ENCODE assay signal across 8 mouse cellular contexts in genomic region chr6:125603234-125603633, GRCm38 (mm10). TPM values are rescaled to one million over a fixed set of nuclear protein-coding genes. Genes with fewer than 3 reads are reported as not detected.
DNase-seq lines count a peak whose midpoint lies in the region; ATAC-seq lines count a peak whose summit lies in the region.

No protein-coding gene starts in this region.

- no peak overlapping the region for H3K27ac ChIP-seq in hindbrain, embryonic 14.5 days

- WGBS in hindbrain, embryonic 14.5 days = 6% methylated on average over 18 of the region's 18 CpGs

- H3K4me1 ChIP-seq in hindbrain, embryonic 14.5 days (replicated peaks; ENCODE audit: control insufficient read depth, insufficient read depth, low read length) = 0 out of 2 replicates have a peak, but pooled peaks cover 5% of the 10 kb centered on the region

- H3K4me2 ChIP-seq in hindbrain, embryonic 14.5 days (replicated peaks) = peak overlapping the region; percentile 22

- no peak overlapping the region for H3K4me3 ChIP-seq in hindbrain, embryonic 14.5 days (replicated peaks; ENCODE audit: low read length)

- peak; percentile 73 for DNase-seq in MN1 (ENCODE audit: low spot score)
- peak; percentile 63 to 77 for DNase-seq in cerebellum, postnatal 25 days
- peak; percentile 57 for DNase-seq in frontal cortex, postnatal 36 days (ENCODE audit: low spot score in 2 of 2)
- peak; percentile 77 for DNase-seq in hindbrain, embryonic 14.5 days (ENCODE audit: low spot score)
- peak; percentile 81 for DNase-seq in layer of hippocampus, postnatal 14 days (ENCODE audit: low spot score in 2 of 2)
- peak; percentile 96 for DNase-seq in lung, postnatal 10 days
- DNase-seq in ovary, postnatal 10 days (ENCODE audit: low spot score) = peak; percentile 53
- DNase-seq in thymus, postnatal 10 days (ENCODE audit: low spot score in 2 of 2) = peak; percentile 57 to 81

- no peaks in the 10 kb centered on the region; the same call in 1 of the 2 replicates for H3K27me3 ChIP-seq in hindbrain, embryonic 14.5 days (ENCODE audit: control insufficient read depth, insufficient read depth, low read length)

- no peaks in the 10 kb centered on the region for H3K36me3 ChIP-seq in hindbrain, embryonic 14.5 days (replicated peaks; ENCODE audit: control insufficient read depth, insufficient read depth)

- no peaks in the 10 kb centered on the region for H3K9me3 ChIP-seq in hindbrain, embryonic 14.5 days (ENCODE audit: control insufficient read depth, low read length)

- no peak overlapping the region for H3K9ac ChIP-seq in hindbrain, embryonic 14.5 days

- peak; percentile 22; the same call in 1 of the 2 replicates for ATAC-seq in hindbrain, embryonic 14.5 days (ENCODE audit: low FRiP score)

RNA-seq across cellular contexts. Expression of gene Vwf, which starts 56.7 kb away (rescaled TPM):
- polyA plus RNA-seq in hindbrain, embryonic 14.5 days (2014; fragmentation: Nextera tagmentation; extraction: Ambion mirVana) = 13.1 and 14.2 TPM in 2 replicates
- 10 to 100 TPM; 29.1 to 32.8 TPM for total RNA-seq in layer of hippocampus, postnatal 14 days (2021)
